Mouse (Mus musculus) heart, postnatal 14 days (tissue): ENCODE measurements around the gene Il11ra2. TPM values are rescaled to one million over a fixed set of nuclear protein-coding genes. Genes with fewer than 3 reads are reported as not detected.
"Not testable (repeated sequence)": the region's sequence is repeated elsewhere in the genome, so short reads cannot be mapped to it uniquely, and the experiment has no call there.

Experiments used
- DNase-seq, 2 experiments: peaks; one replicate each; pipeline ENCODE4 v3.0.0; 2021 to 2022
- intact Hi-C: fragments of 180-260 bp; cut with DNase I; formaldehyde crosslinking; loops from one replicate; pipeline ENCODE4 v1.15.1; 2025
- long read RNA-seq, 2 experiments: library from polyadenylated mRNA; stranded (forward); transcript quantifications; one replicate each; pipeline ENCODE4 v2.0.0; 2021
- total RNA-seq, 2 experiments: library from RNA; stranded (reverse); gene quantifications; 2 replicates each; pipeline ENCODE4 v1.2.3; 2021

Il11ra2 gene
- not detected for total RNA-seq
- long read RNA-seq, experiment 1: 0 reads
- long read RNA-seq, experiment 2: 0 reads

- DNase-seq: not testable (repeated sequence)
Observed at GRCm38 (mm10) chr4:42661793-42662192, at the start of gene Il11ra2. TSS of gene Il11ra2 (minus strand) at chr4:42661893.

GRCm38 (mm10) chr4:42682183-42682524, 20.5 kb upstream of the Il11ra2 start:
- intact Hi-C loops, DNase-seq: not testable (repeated sequence)

More at GRCm38 (mm10) chr4:42661793-42662192, at the start of gene Il11ra2:
- intact Hi-C loops: not testable (repeated sequence)

GRCm38 (mm10) chr4:42681473-42682182, 19.9 kb upstream of the Il11ra2 start:
- intact Hi-C loops: not testable (repeated sequence)

GRCm38 (mm10) chr4:42680374-42681356, 19.0 kb upstream of the Il11ra2 start:
- DNase-seq, intact Hi-C loops: not testable (repeated sequence)

More at GRCm38 (mm10) chr4:42681473-42682182, 19.9 kb upstream of the Il11ra2 start:
- DNase-seq: not testable (repeated sequence)

- intact Hi-C loops, DNase-seq: not testable (repeated sequence)
Observed at GRCm38 (mm10) chr4:42679365-42679764, 17.7 kb upstream of the Il11ra2 start.

- DNase-seq, intact Hi-C loops: not testable (repeated sequence)
Observed at GRCm38 (mm10) chr4:42675415-42675814, 13.7 kb upstream of the Il11ra2 start.

- DNase-seq, intact Hi-C loops: not testable (repeated sequence)
Observed at GRCm38 (mm10) chr4:42654951-42655350, 6.7 kb downstream of the Il11ra2 start, which contains the start of gene Ccl27b. TSS of gene Ccl27b (plus strand) at chr4:42655251.

- intact Hi-C loops, DNase-seq: not testable (repeated sequence)
Observed at GRCm38 (mm10) chr4:42629419-42629818, 32.3 kb downstream of the Il11ra2 start, which contains the start of gene Gm2564. TSS of gene Gm2564 (plus strand) at chr4:42629719.

- DNase-seq, intact Hi-C loops: not testable (repeated sequence)
Observed at GRCm38 (mm10) chr4:42611895-42612294, 49.8 kb downstream of the Il11ra2 start, which contains the start of gene Gm10591. TSS of gene Gm10591 (plus strand) at chr4:42612195.

Other genes with a start within 250 kb of the Il11ra2 start
- not detected for gene Gm21586, start 222.5 kb downstream of the Il11ra2 start, total RNA-seq
- gene Gm2163, start 195.1 kb downstream of the Il11ra2 start, total RNA-seq: not detected
- not detected for gene Fam205a2, start 133.7 kb downstream of the Il11ra2 start, total RNA-seq
- not detected for gene Gm10591, start 49.7 kb downstream of the Il11ra2 start, total RNA-seq
- 1 to 10 TPM; 2.2 to 2.3 TPM for gene Gm2564, start 32.2 kb downstream of the Il11ra2 start, total RNA-seq
- gene Ccl27b, start 6.6 kb downstream of the Il11ra2 start, total RNA-seq: not detected
- gene 4930578G10Rik, start 73.7 kb upstream of the Il11ra2 start, total RNA-seq: not detected
- gene Ccl19, start 94.7 kb upstream of the Il11ra2 start, total RNA-seq: under 1 TPM; 0.50 to 0.66 TPM
- 10 to 100 TPM; 28.5 to 32.0 TPM for gene Ccl21a, start 112.1 kb upstream of the Il11ra2 start, total RNA-seq
- not detected for gene Fam205a1, start 192.0 kb upstream of the Il11ra2 start, total RNA-seq
- not detected for gene Gm12394, start 194.9 kb upstream of the Il11ra2 start, total RNA-seq
- 1 to 10 TPM; 4.0 to 4.1 TPM for gene Fam205c, start 212.3 kb upstream of the Il11ra2 start, total RNA-seq